Mouse (Mus musculus) midbrain, embryonic 10.5 days (tissue): Measurements from ENCODE around the gene Cant1. TPM values are rescaled to one million over a fixed set of nuclear protein-coding genes. Genes with fewer than 3 reads are reported as not detected.

Source experiments
- DNase-seq: peaks from one replicate; pipeline ENCODE4 v3.0.0-alpha.2; 2017; ENCODE audit warnings: low spot score
- H3K27ac ChIP-seq: fragments of 300-500 bp; sonication (generic); replicated peaks from 2 replicates; pipeline ENCODE4 v1.5.1; 2016; ENCODE audit warnings: mild to moderate bottlenecking
- H3K27me3 ChIP-seq: fragments of 300-500 bp; sonication (generic); 2 replicates; pipeline ENCODE4 v1.6.1; 2016; ENCODE audit warnings: low read depth, mild to moderate bottlenecking; ENCODE audit not compliant: poor library complexity, severe bottlenecking
- H3K36me3 ChIP-seq: fragments of 300-500 bp; sonication (generic); 2 replicates; pipeline ENCODE4 v1.6.1; 2016; ENCODE audit warnings: mild to moderate bottlenecking, moderate library complexity
- H3K4me1 ChIP-seq: fragments of 300-500 bp; sonication (generic); 2 replicates; pipeline ENCODE4 v1.6.1; 2016
- H3K4me3 ChIP-seq: fragments of 300-500 bp; sonication (generic); 2 replicates; pipeline ENCODE4 v1.5.1; 2016; ENCODE audit warnings: mild to moderate bottlenecking, moderate library complexity
- H3K9me3 ChIP-seq: fragments of 300-500 bp; sonication (generic); replicated peaks from 2 replicates; pipeline ENCODE4 v1.6.1; 2016; ENCODE audit warnings: mild to moderate bottlenecking
- WGBS: fragments of 180-500 bp; shearing (Covaris S2); methylation state at CpG from one replicate; pipeline ENCODE4 v1.1.7; 2016; 5-methylcytosine and 5-hydroxymethylcytosine counted together
- polyA plus RNA-seq: library from polyadenylated mRNA; unstranded; fragments of >200 nt; fragmentation: Nextera tagmentation; extraction: Ambion mirVana; gene quantifications from 2 replicates; pipeline ENCODE4 v1.2.1, GENCODE M21; 2016

The Cant1 gene
- polyA plus RNA-seq, 1 experiment from 2014 or later: 22.8 TPM

- WGBS: 83% methylated on average over 7 of the region's 7 CpGs
- Histone ChIP-seq H3K27ac (no peak overlapping the region), H3K36me3 (no peaks in the 10 kb centered on the region), H3K4me1 (peaks cover 32% of the 10 kb centered on the region), H3K4me3 (no peak overlapping the region), H3K9me3 (no peaks in the 10 kb centered on the region), H3K27me3 (peaks cover 14% of the 10 kb centered on the region; the same call in 1 of the 2 replicates)
- DNase-seq: no peak
These were observed 58.4 kb downstream of the Cant1 start for GRCm38 (mm10) chr11:118360491-118360890.

Other genes starting within 250 kb of the Cant1 start
- 11.3 and 14.9 TPM in 2 replicates for gene Cyth1, start 170.5 kb downstream of the Cant1 start, polyA plus RNA-seq
- 20.4 and 23.6 TPM in 2 replicates for gene Usp36, start 128.8 kb downstream of the Cant1 start, polyA plus RNA-seq
- gene Cep295nl, start 76.6 kb downstream of the Cant1 start, polyA plus RNA-seq: 0.06 and 0.21 TPM in 2 replicates
- gene Timp2, start 63.3 kb downstream of the Cant1 start, polyA plus RNA-seq: 29.0 and 32.1 TPM in 2 replicates
- gene Lgals3bp, start 17.0 kb downstream of the Cant1 start, polyA plus RNA-seq: 0.68 and 1.7 TPM in 2 replicates
- 2.0 and 2.9 TPM in 2 replicates for gene C1qtnf1, start 9.1 kb upstream of the Cant1 start, polyA plus RNA-seq
- 7.3 and 8.6 TPM in 2 replicates for gene Engase, start 57.7 kb upstream of the Cant1 start, polyA plus RNA-seq